Mouse (Mus musculus): ENCODE results near the gene Bag6.

GRCm38 (mm10) chr17:35162121-35162520 lies 27.1 kb downstream of the Bag6 start:
- TF ChIP-seq CTCF (IDR thresholded peaks at IDR 0.05; ENCODE audit: borderline replicate concordance, control insufficient read depth, extremely low read depth, insufficient read depth, low read length, poor library complexity) (no peak), POLR2A (IDR thresholded peaks at IDR 0.05; ENCODE audit: control insufficient read depth, extremely low read depth, insufficient read depth, low read length, poor library complexity) (no peak)

Data from thymus, adult 2 months (tissue).